Mouse (Mus musculus): Measurements from ENCODE around the gene Zbtb1.

Zbtb1 gene

DNA sequence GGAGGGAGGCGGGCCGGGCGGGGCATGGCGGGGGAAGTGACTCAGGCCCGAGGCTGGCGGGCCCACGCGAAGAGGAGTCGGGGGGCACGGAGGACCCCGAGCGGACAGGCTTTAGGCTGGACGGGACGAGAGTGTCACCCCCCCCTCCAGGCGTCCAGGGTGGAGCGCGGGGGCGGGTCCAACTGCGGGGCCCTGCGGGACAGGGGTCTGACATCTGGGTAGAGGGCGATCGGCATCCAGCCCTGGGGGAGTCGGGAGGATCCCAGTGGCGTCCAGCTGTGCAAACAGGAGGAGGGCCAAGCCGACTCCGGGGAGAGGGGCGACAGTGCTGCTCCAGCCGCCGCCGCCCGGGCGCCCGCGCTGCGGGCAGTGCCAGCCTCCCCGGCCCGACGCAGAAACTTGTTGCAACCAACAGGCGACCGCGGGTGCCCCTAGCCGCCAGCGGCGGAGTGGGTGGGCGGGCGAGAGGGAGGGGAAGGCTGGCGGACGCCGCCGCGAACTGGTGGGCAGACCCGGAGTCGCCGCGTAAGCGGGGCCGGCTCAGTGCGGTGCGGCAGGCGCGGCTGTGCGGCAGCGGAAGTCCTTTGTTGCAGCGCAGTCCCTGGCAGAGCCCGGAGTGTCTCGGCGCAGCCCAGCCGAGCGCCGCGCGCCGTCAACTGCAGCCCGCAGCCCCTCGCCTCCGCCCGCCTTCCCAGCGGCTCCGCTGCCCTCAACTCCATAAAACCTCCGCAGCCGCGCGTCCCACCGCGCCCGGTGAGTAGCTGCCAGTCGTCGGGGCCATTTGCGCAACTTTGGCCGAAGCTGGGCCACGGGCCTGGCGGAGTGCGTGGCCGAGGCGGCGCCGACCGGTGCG is at the start of gene Zbtb1:
Gene Zbtb1 (plus strand): TSS at position 289 of the 853 bp plus-strand sequence.
- DNase-seq (ENCODE audit: low spot score), result peak; percentile 68

DNA sequence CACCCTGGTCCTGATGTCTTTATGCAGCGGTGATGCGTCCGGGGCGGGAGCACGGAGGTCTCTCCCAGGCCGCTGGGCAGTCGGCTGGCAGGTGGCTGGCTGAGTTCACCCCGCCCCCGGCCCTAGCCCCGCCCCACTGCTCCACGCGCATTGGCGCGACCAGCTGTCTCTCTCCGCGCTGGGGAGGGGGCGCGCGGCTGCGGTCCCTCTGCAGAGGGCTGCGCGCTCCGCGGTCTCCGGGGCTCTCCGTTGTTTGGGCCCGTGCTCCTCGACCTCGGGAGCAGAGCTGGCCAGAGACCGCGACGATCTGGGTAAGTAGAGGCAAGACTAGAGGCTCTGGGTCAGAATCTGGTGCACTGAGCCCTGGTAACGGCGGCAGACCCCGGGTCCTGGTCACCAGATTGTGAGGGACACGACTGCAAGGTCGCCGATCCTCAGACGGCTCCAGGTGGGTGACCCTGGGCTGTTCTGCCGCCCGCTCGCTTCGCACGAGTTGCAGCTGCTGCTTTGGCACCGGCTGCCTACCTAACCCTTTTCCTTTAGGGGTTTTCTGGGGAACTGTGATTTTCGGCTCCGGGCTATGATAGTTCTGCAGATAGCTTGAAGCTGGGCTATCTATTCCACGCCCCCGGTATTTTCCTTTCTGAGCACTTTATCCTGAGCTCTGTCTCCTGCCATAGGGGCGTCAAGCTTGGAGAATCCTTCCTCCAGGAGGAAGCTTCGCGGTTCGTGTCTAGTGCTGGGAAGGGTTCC is 45.2 kb upstream of the Zbtb1 start, which contains the start of gene Akap5:
Gene Akap5 (plus strand): TSS at position 213 of the 753 bp plus-strand sequence.
- DNase-seq (ENCODE audit: low spot score), result no peak

DNA sequence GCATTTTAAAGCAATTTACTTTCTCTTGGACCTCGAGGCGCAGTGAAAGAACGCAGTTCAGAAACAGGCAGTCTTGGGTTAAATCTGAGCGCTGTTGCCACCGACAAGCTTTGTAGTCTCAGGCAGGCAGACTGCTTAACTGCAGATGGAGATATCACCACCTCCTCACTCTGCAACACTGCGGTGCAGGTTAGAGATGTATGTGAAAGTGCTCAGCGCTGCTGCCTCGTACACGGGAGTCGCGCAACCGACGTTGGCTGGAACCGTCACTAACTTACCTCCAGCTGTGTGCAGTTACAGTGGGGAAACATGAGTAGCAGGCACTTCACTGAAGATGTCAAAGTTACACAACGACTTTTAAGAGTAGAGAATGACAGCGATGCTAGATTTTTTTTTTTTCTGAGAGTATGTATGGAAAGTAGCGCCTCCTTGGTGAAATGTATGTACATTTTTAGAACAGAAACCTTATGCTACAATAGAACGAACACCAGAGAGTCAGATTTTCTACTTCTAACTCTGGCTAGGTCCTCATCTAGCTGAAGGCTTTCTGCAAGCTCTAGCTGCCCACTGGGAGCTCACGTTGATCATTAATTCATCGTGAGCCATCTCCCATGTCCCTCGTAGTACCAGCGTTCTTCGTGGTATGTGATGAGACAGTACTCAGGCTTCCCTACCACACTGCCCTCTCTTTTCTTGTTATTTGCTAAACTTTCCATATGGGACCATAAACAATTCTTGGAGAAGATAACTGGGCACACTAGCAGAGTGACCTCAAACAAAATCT is 43.4 kb upstream of the Zbtb1 start:
- DNase-seq (ENCODE audit: low spot score), result peak; percentile 61

DNA sequence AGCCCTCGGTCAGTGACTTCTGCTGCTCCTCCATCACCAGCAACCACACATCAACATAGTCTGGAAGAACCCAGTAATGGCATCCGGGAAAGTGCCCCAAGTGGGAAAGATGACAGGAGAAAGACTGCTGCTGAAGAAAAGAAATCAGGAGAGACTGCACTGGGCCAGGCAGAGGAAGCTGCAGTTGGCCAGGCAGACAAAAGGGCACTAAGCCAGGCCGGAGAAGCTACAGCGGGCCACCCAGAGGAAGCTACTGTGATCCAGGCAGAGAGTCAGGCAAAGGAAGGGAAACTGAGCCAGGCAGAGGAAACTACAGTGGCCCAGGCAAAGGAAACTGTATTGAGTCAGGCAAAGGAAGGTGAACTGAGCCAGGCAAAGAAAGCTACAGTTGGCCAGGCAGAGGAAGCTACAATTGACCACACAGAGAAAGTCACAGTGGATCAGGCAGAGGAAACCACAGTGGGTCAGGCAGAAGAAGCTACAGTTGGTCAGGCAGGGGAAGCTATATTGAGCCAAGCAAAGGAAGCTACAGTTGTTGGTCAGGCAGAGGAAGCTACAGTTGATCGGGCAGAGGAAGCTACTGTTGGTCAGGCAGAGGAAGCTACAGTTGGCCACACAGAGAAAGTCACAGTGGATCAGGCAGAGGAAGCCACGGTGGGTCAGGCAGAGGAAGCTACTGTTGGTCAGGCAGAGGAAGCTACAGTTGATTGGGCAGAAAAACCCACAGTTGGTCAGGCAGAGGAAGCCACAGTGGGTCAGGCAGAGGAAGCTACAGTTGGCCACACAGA is 41.3 kb upstream of the Zbtb1 start:
- DNase-seq (ENCODE audit: low spot score), result no peak

DNA sequence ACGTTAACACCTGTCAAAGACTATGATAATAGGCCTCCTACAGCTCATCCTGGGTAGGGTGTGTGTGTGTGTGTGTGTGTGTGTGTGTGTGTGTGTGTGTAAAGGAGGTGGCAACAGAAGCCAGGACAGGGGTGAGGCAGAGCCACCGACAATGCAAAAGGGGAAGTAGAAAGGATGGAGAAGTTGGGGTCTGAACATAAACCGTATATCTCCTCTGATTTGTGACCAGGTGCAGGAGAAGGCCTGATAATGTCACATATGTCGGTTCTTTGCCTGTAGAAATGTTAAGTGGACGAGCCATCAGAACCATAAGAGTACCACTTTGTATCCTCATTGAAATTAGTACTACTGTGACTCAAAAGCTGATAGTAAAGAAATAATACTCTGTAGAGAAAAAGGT is 36.4 kb upstream of the Zbtb1 start:
- no peak for DNase-seq (ENCODE audit: low spot score)

DNA sequence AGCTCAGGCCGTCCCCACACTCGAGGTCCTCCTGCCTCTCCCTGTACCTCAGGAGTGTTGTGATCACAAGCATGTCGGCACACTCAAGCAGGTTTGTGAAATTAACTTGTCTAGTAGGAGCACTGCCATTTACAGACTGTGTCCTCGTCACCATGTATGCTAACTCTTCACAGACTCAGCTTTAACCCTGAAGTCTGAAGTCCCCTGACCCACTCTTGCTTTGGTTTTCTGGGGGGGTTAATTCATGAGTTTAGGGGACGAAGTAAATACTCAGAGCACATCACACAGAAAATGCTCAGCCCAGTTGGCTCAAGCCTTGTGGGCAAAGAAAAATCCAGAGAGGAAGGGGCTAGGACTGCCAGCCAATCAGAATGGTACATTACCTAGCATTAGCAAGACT is 34.4 kb upstream of the Zbtb1 start:
- DNase-seq (ENCODE audit: low spot score), result no peak

DNA sequence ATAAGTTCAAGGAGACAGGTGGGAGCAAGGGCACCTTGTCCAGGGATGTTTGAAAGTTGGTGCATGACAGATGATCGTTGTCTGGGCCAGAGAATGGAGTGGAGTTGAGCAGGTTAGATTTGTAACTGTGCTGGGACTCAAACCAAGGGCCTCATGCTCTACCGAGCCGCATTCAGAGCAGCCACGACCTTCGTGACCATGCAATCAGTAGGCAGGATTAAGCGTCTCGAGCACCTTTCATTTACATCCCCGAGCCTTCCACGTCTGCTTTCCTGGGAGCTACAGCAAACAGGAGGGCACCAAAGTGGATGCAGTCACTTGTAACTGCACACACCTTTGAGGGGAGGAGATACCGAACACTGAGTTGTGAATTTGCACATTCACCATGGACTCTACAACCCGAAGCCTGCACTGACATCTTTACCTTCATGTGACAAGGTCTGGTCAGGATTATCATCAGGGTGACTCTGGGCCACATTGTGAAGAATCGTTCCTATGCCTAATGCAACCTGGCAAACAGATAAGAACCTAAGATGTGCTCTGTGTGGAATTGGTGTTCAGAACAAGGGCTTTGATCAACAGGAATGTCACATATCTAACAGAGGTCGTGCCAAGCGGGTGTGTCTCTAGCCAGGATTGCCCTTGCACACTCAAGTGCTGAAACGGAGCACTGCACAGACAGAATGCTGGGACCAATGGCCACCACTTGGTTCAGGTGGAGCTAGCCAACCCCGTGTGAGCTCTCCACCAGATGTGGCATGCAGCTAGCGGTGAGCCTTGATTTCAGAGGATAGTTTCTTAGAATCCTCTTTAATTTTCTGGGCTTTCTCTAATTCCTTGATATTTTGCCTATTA is 33.7 kb upstream of the Zbtb1 start:
- no peak for DNase-seq (ENCODE audit: low spot score)

DNA sequence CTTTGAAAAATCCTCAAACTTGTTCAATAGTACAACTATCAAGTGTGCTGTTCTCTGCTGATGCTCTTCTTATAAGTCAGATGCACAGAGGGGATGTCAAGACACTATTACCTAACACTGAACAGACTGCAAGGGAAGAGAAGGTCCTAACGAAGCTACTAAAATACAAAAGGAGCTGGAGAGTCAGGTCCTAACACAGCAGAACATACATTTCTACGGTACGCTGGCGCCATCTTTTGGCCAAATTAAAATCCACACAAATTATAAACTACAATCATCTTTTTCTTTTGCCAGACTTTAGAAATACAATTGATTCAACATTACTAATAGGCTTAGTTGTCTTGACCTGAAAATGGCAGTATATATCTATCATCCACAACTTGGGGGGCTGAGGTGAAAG is 29.0 kb upstream of the Zbtb1 start:
- DNase-seq (ENCODE audit: low spot score), result peak; percentile 66

DNA sequence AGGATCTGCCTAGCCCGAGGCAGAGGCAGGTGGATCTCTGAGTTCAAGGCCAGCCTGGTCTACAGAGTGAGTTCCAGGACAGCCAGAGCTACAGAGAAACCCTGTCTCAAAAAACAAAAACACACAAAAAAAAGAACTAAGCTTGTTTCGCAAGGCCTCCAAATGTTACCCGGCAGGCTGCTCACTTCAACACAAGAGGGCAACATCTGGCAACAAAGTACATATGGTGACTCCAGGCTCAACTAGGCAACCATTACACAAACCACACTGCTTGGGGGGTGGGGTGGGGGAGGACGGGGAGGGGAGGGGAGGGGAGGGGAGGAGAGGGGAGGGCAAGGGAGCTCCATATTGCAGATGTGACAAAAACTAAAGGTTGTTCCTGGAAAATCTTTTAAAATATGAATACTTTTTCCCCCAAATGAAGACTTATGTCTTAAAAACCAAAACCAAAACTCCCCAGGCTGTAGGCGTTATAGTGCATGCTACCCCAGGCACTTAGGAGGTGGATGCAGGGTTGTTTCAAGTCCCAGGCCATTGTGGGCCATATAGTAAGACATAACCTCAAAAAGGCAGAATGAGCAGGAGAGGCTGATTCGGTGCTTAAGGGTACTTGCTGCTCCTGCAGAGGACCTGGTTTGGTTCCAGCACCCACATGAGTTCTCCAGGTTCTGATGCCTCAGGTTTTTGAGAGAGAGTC is 24.2 kb upstream of the Zbtb1 start:
- no peak for DNase-seq (ENCODE audit: low spot score)

DNA sequence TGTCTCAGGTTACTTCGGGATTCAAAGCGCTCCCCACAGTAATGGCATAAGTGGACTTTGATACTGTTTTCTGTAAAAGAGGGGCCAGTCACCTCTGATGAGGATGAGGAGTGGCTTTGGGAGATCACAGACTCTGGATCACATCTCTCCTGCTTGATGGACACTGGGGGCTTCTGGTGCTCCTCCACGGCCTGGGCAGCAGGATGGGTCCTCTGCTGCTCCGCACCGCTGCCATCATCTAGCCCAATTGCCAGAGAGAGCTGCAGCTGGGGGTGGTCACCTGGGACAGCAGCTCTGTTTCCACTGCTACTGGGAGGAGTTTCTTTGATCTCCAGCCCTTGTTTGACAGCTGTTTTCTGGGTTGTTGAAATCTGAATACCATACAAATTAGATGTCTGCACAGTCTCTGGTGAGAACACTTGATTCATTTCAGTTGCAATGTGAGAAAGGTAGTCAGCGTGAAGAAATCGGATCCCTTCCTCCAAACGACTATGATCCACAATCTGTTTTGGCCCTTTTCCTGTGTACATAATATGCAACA is 20.3 kb upstream of the Zbtb1 start:
- no peak for DNase-seq (ENCODE audit: low spot score)

DNA sequence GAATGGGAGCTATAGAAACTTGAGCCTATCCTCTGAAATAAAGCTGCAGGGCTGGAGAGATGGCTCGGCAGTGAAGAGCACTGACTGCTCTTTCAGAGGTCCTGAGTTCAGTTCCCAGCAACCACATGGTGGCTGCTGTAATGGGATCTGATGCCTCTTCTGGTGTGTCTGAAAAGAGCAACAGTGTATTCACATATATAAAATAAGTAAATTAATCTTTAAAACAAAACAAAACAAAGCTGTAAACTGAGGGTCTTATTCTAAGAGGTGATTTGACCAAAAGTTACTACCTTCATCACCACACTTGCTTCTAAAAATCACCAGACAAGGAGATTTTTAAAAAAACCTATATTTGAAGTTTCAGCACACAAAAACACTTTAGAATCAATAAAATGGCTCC is 9.2 kb upstream of the Zbtb1 start:
- no peak for DNase-seq (ENCODE audit: low spot score)

DNA sequence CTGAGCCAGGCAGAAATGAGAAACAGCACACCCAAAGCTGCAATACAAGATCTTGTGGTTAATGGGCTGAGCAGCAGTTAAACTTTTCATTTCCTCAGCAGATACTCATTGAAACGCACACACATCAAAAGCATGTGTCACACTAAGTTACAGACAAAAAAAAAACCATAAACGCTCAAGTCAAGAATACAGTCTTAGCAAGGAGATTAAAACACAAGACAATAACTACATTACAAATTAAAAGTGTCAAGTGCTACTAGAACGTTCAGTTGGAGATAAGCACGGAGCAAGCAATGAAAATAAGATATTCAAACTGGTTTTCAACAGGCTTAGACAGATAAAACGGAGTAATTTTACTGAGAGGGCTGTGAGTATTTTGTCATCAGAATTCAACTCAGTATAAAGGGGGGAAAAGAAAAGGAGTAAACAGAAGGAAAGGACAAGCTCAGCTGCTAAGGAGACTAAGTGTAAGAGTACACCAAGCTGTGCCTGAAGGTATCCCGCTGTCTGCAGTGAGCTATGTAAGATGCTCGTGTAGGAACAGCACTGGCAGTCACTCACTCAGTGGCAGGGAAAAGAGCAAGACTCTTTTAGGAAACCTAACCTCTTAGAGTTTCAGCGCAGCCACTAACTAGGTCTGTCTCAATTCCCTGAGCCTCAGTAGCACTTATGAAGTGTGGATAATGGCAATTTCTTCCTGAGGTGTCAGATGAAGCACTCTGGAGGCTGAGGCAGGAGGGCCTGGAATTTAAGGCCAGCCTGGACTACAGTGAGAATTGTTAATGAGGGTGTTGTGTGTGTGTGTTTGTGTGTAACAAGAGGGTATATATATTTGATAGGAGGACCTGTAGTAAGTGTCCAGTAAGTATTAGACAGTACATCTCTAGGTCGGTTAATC is 8.4 kb upstream of the Zbtb1 start:
- no peak for DNase-seq (ENCODE audit: low spot score)

DNA sequence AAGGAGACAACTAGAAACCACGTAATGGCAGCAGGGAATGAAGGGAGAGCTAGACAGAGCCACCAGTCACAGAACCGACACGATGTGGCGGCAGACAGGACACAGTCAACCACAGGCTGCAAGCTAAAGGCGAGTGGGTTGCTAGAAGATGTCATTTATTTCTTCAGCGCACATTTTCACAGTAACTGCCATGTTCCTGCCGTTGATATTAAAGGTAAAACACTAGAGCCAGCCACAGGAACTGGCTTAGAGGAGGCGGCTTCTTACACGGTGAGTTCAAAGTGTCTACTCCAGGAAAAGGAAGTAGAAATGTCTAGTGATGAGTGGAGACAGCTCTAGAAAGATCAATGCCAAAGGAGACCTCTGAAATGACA is 7.8 kb upstream of the Zbtb1 start:
- no peak for DNase-seq (ENCODE audit: low spot score)

DNA sequence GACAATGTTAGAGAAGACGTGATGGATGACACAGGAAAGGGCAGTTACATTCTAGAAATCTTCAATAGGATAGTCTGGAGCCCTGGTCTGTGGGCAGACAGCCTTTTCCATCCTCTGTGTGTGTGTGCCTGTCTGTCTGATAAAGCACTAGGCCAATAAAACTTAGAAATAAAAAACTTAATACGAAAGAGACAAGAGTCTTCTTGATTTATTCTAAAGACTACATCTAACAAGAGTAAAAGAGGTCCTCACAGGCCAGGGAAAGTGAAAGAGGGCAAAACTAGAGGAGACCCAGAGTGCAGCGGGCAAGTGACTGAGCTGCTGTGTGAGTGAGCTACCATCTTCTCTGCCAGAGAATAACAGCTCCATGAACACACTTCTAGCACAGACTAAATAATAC is 3.8 kb upstream of the Zbtb1 start:
- no peak for DNase-seq (ENCODE audit: low spot score)

DNA sequence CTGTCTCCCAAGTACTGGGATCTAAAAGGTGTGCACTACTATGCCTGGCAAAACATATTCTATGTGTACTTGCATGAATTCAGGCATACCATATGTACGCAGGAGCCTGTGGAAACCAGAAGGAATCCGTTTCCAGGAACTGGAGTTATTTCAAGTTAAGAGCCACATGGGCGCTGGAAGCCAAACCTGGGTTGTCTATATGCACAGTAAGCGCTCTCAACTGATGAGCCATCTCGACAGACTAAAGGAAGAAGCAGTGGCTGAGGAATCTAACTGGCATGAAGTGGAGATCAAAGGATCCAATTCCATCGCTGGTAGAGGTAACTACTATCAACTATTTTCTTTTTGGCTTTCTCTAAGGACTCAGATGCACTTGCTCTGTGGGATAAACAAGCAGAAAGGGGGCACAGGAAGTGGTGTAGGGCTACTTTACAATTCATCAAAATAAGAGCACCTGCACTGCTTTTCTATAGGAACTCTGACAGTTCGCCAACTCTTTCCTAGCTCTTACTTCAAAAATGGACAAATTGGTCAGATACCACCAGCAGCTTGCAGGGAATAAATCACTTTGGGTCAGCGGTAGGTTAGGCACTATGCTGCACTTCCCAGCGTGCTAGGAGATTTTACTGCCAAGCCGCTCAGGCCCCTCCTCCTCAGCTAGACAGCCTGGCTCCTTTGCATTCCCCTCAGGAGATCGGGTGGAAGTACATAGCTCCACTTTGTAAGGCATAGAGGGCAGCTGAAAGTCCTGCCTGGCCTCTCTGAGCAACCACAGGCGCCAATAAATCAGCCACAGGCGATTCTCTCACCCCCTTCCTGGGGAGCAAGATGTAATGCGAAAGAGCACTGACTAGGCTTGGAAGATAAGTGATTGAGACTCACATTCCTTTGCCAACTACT is 2.7 kb upstream of the Zbtb1 start:
- DNase-seq (ENCODE audit: low spot score), result no peak

DNA sequence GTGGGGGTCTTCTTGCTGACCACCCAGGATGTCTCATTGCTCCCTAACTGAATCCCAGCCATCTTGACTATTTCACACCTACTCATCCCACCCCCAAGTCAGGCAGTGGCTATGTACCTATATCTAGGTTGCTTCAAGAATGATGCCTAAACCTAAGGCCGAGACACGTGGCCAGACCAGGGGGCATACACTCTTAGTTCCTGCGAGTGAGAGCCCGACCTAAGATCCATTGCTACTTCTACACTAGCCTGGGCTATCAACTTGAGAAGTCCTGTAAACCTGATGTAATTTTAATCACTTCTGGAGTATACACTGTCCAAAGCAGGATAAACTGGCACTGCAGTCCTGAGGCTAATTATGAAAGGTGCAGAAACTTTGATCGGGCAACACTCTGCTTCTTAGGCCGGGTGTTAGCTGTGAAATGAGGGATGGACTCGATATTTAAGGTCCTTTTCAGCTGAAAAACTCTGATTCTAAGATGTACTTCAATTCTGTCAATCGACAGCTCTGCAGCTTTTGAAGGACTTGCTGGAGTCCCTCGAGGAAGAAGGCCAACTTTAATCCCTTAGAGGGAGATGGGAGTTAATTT is 1.8 kb upstream of the Zbtb1 start:
- DNase-seq (ENCODE audit: low spot score), result no peak

DNA sequence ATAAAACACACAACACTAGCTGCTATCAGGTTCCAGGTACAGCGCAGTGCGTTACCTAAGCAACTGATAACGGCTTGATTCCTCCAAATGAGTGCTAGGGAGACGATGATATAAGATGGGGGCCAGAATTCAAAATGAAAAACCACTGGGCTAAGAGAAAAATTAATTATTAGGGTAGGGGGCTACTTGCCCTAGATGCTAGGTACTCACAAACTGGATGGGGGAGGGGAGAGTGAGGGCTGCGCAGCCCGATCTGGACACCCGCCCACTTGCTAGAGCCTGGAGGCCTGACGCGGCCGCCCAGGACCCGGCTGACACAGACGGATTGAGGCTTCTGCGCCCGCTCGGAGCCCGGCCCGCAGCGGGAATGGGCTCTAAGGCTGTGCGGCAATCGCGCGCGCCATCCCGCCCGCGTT is 1.3 kb upstream of the Zbtb1 start:
- DNase-seq (ENCODE audit: low spot score), result no peak

Data from left cerebral cortex, adult 11 months (tissue).